Mouse (Mus musculus) ES-E14 (cell line): ENCODE measurements at regions not wholly inside any gene's neighbourhood (a gene's known extent, or its start where the extent isn't known, plus 50 kb on each side); places are given as distances from the start of the nearest gene placed in this dataset.
A peak's percentile ranks its signal among the peaks of the same experiment; 100 is the strongest.

Experiments used
- DNase-seq: peaks from one replicate; pipeline ENCODE4 v3.0.0-alpha.2; 2013; ENCODE audit warnings: low read depth, low spot score
- H3K27ac ChIP-seq: 2 replicates; pipeline ENCODE4 v1.5.1; 2012; ENCODE audit warnings: low read depth, mild to moderate bottlenecking, low read length, moderate library complexity, mixed read lengths; ENCODE audit not compliant: poor library complexity, insufficient read depth, severe bottlenecking
- H3K36me3 ChIP-seq: 2 replicates; pipeline ENCODE4 v1.6.1; 2012; ENCODE audit warnings: mild to moderate bottlenecking, low read length, moderate library complexity, mixed read lengths; ENCODE audit not compliant: control insufficient read depth, poor library complexity, insufficient read depth, severe bottlenecking
- H3K4me1 ChIP-seq, 2 experiments: fragments of 150-350 bp in 1 of 2; sonication (generic) in 1 of 2; 2 replicates each; pipeline ENCODE4 v1.6.1; 2012; ENCODE audit warnings: low read length in 2 of 2, mild to moderate bottlenecking in 1 of 2, mixed read lengths in 1 of 2; ENCODE audit not compliant: control insufficient read depth in 2 of 2, insufficient read depth in 2 of 2, poor library complexity in 1 of 2
- H3K4me3 ChIP-seq, 2 experiments: fragments of 150-350 bp in 1 of 2; sonication (generic) in 1 of 2; 2 replicates each; pipeline ENCODE4 v1.5.1; 2012; ENCODE audit warnings: low read length in 2 of 2, low read depth in 1 of 2, mild to moderate bottlenecking in 1 of 2, mixed read lengths in 1 of 2; ENCODE audit not compliant: insufficient read depth in 1 of 2, poor library complexity in 1 of 2, severe bottlenecking in 1 of 2
- H3K9ac ChIP-seq: 2 replicates; pipeline ENCODE4 v1.6.1; 2012; ENCODE audit warnings: low read depth, mild to moderate bottlenecking, low read length, mixed read lengths; ENCODE audit not compliant: poor library complexity, insufficient read depth, severe bottlenecking
- H3K9me3 ChIP-seq: fragments of 150-350 bp; sonication (generic); 2 replicates; pipeline ENCODE4 v1.6.1; 2012; ENCODE audit warnings: low read depth, mild to moderate bottlenecking, low read length; ENCODE audit not compliant: control insufficient read depth, insufficient read depth
- CHD2 ChIP-seq: IDR thresholded peaks from 2 replicates; pipeline ENCODE4 v1.6.1; 2014; ENCODE audit warnings: mild to moderate bottlenecking, low read depth, low read length, inconsistent platforms
- HCFC1 ChIP-seq: IDR thresholded peaks from 2 replicates; pipeline ENCODE4 v1.6.1; 2012; ENCODE audit warnings: low read length, inconsistent platforms, borderline replicate concordance; ENCODE audit not compliant: insufficient read depth
- MAFK ChIP-seq: IDR thresholded peaks from 2 replicates; pipeline ENCODE4 v1.6.1; 2014; ENCODE audit warnings: mild to moderate bottlenecking, low read depth, low read length, inconsistent platforms; ENCODE audit not compliant: insufficient read depth
- ZC3H11A ChIP-seq: IDR thresholded peaks from 2 replicates; pipeline ENCODE4 v1.6.1; 2012; ENCODE audit warnings: low read depth, mild to moderate bottlenecking, inconsistent platforms, low read length, borderline replicate concordance
- ZNF384 ChIP-seq: IDR thresholded peaks from 2 replicates; pipeline ENCODE4 v1.6.1; 2012; ENCODE audit warnings: low read depth, low read length, inconsistent platforms
- in situ Hi-C, 2 experiments: fragments of 600-800 bp; cut with MboI; formaldehyde crosslinking; loops; one replicate each; pipeline ENCODE4 v1.15.1; 2025; ENCODE audit warnings: low sequenced_read_pairs in 2 of 2, inconsistent platforms in 1 of 2; ENCODE audit not compliant: unreplicated experiment in 2 of 2

GRCm38 (mm10) chr8:41472992-41473699 is 56.3 kb upstream of the Frg1 start:
- no peak for TF ChIP-seq HCFC1
- TF ChIP-seq ZC3H11A = no peak
- TF ChIP-seq CHD2 = no peak
- TF ChIP-seq MAFK = no peak
- TF ChIP-seq ZNF384 = no peak
- H3K4me3 ChIP-seq = no peak overlapping the region
- H3K9ac ChIP-seq = no peak overlapping the region
- H3K4me1 ChIP-seq = no peaks in the 10 kb centered on the region
- no peak for DNase-seq
- no peaks in the 10 kb centered on the region for H3K36me3 ChIP-seq
- no peak overlapping the region for H3K27ac ChIP-seq
- no peaks in the 10 kb centered on the region for H3K9me3 ChIP-seq
- in situ Hi-C loops = no loop called here

- H3K4me3 ChIP-seq = no peak overlapping the region
- no peaks in the 10 kb centered on the region for H3K4me1 ChIP-seq
- in situ Hi-C loops = no loop called here
- H3K9ac ChIP-seq = no peak overlapping the region
- no peaks in the 10 kb centered on the region for H3K9me3 ChIP-seq
- DNase-seq = no peak
- TF ChIP-seq HCFC1 = no peak
- TF ChIP-seq MAFK = peak; percentile 94
- H3K27ac ChIP-seq = no peak overlapping the region
- no peaks in the 10 kb centered on the region for H3K36me3 ChIP-seq
Measured at GRCm38 (mm10) chr8:41472233-41472632, 55.4 kb upstream of the Frg1 start.
